Mouse (Mus musculus): ENCODE results near the gene Slc30a9. TPM values are rescaled to one million over a fixed set of nuclear protein-coding genes. Genes with fewer than 3 reads are reported as not detected.

Slc30a9 gene
- polyA plus RNA-seq, 1 experiment from 2014 or later, result 68.0 TPM

DNA sequence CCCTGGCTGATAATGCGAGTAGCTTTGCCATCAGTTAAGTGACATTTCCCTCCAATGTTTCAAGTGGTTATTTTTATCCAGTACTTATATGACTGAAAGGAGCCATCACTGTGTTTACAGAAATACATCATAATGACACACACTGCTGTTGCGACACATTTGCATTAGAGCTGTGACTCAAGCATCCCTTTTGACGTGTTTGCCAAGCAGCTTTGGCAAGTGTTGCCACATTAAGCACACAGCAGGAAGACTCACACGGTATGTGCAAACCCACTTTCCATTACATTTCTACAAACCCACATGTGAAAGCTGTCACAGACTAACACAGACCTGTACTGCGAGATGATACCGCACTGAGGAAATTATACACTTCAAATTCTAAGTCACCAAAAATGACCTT is 87.2 kb downstream of the Slc30a9 start:
- no peaks in the 10 kb centered on the region for H3K4me1 ChIP-seq (ENCODE audit: insufficient read depth, low read depth, low read length)
- H3K9ac ChIP-seq (replicated peaks; ENCODE audit: low read depth), result no peak overlapping the region
- DNase-seq (ENCODE audit: low spot score), result peak; percentile 88
- TF ChIP-seq CTCF (IDR thresholded peaks at IDR 0.05) (no peak), EP300 (IDR thresholded peaks at IDR 0.05) (peak; percentile 65)
- H3K36me3 ChIP-seq (ENCODE audit: insufficient read depth, low read length), result peaks cover 8% of the 10 kb centered on the region; the same call in 1 of the 2 replicates
- 52% methylated on average over 6 of the region's 6 CpGs for WGBS
- no peak overlapping the region for H3K27ac ChIP-seq (ENCODE audit: low read length)
- H3K9me3 ChIP-seq (ENCODE audit: low read length), result no peaks in the 10 kb centered on the region
- no peak overlapping the region for H3K4me3 ChIP-seq (ENCODE audit: low read depth, low read length)
- H3K27me3 ChIP-seq (replicated peaks; ENCODE audit: insufficient read depth, low read length), result no peaks in the 10 kb centered on the region
- peak; percentile 84 for ATAC-seq
- H3K4me2 ChIP-seq (replicated peaks; ENCODE audit: low read depth, low read length), result no peak overlapping the region

DNA sequence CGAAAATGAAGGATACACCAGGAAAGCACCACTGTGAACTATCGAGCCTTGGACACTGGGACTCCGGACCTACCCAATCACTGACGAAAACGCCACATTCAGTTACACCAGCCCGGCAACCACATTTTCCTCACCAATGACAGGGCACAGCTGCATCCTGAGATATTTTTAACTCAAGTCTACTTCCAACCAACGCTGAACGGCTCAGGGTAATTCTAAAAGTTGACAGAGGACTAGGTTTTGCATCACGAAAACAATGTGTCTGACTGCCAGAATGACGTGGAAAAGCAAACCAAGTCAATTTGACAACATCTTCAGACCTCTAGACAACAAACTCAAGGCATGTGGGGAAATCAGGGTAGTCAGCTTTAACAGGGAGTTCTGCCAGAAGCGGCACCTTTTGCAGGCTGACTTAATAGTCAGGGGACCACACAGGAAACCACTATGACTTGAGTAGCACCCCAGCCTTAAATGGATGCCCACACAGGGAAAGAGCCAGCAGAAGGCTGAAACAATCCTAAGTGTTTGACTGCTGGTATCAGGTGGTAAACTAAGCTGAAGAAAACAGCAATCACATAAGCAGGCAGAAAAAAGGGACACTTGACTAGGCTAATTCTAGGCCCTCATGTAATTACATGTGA is 88.6 kb downstream of the Slc30a9 start:
- peak; percentile 32 for DNase-seq (ENCODE audit: low spot score)

GRCm38 (mm10) chr5:67397186-67397585 is 90.4 kb downstream of the Slc30a9 start:
- Histone ChIP-seq H3K27me3 (replicated peaks; ENCODE audit: insufficient read depth, low read length) (no peaks in the 10 kb centered on the region), H3K9ac (replicated peaks; ENCODE audit: low read depth) (no peak overlapping the region), H3K27ac (ENCODE audit: low read length) (no peak overlapping the region), H3K9me3 (ENCODE audit: low read length) (no peaks in the 10 kb centered on the region), H3K4me1 (ENCODE audit: insufficient read depth, low read depth, low read length) (no peaks in the 10 kb centered on the region), H3K36me3 (ENCODE audit: insufficient read depth, low read length) (peaks cover 10% of the 10 kb centered on the region; the same call in 1 of the 2 replicates), H3K4me3 (ENCODE audit: low read depth, low read length) (no peak overlapping the region), H3K4me2 (replicated peaks; ENCODE audit: low read depth, low read length) (no peak overlapping the region)
- ATAC-seq (no peak), DNase-seq (ENCODE audit: low spot score) (no peak)
- WGBS, result 90% methylated on average over 14 of the region's 14 CpGs
- TF ChIP-seq EP300 (IDR thresholded peaks at IDR 0.05) (no peak), CTCF (IDR thresholded peaks at IDR 0.05) (no peak)

More for the DNA sequence above, 88.6 kb downstream of the Slc30a9 start:
- TF ChIP-seq EP300 (IDR thresholded peaks at IDR 0.05), result no peak
- TF ChIP-seq CTCF (IDR thresholded peaks at IDR 0.05), result no peak
- ATAC-seq, result no peak
- Histone ChIP-seq H3K9me3 (ENCODE audit: low read length) (no peaks in the 10 kb centered on the region), H3K9ac (replicated peaks; ENCODE audit: low read depth) (no peak overlapping the region), H3K27ac (ENCODE audit: low read length) (no peak overlapping the region), H3K4me1 (ENCODE audit: insufficient read depth, low read depth, low read length) (no peaks in the 10 kb centered on the region), H3K36me3 (ENCODE audit: insufficient read depth, low read length) (peaks cover 10% of the 10 kb centered on the region; the same call in 1 of the 2 replicates), H3K27me3 (replicated peaks; ENCODE audit: insufficient read depth, low read length) (no peaks in the 10 kb centered on the region), H3K4me3 (ENCODE audit: low read depth, low read length) (no peak overlapping the region), H3K4me2 (replicated peaks; ENCODE audit: low read depth, low read length) (no peak overlapping the region)
- 65% methylated on average over 11 of the region's 11 CpGs for WGBS

DNA sequence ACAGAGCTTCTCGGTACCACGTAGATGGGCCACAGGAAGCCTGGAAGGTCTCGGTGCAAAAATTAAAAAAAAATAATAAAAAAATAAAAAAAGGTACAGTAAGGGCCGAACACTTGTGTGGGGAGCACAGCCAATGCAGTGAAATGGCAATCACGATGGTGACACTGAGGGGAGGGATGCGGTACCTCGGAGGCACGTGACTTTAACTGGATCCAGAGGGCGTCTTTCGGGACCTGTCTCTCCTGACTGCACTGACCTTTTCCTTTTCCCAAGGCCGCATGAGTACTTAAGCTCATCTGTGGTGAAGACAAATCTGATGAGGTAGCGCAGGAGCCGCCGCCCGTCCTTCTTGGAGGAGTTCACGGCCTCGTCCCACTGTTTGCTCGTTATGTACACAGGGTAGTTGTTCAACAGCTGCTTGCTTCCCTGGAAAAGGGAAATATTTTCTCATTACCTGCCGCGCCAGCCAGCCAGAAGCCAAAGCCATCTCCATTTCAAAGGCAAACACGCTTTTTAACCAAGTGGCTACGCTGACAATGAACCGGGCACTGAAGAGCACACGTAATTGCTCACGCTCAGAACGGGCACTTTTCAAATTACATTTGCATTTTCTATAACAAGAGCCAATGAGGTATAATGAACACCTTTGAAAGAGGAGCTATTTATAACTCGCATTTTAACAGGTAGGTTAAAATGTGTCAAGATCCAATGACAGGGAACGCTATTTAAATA is 93.3 kb downstream of the Slc30a9 start:
- Histone ChIP-seq H3K4me2 (replicated peaks; ENCODE audit: low read depth, low read length) (no peak overlapping the region), H3K36me3 (ENCODE audit: insufficient read depth, low read length) (peaks cover 10% of the 10 kb centered on the region; the same call in 1 of the 2 replicates), H3K9ac (replicated peaks; ENCODE audit: low read depth) (no peak overlapping the region), H3K27me3 (replicated peaks; ENCODE audit: insufficient read depth, low read length) (no peaks in the 10 kb centered on the region), H3K4me3 (ENCODE audit: low read depth, low read length) (no peak overlapping the region), H3K9me3 (ENCODE audit: low read length) (no peaks in the 10 kb centered on the region), H3K27ac (ENCODE audit: low read length) (no peak overlapping the region), H3K4me1 (ENCODE audit: insufficient read depth, low read depth, low read length) (no peaks in the 10 kb centered on the region)
- DNase-seq (ENCODE audit: low spot score) (no peak), ATAC-seq (no peak)
- TF ChIP-seq CTCF (IDR thresholded peaks at IDR 0.05), result no peak
- TF ChIP-seq EP300 (IDR thresholded peaks at IDR 0.05), result no peak
- 84% methylated on average over 28 of the region's 28 CpGs for WGBS

DNA sequence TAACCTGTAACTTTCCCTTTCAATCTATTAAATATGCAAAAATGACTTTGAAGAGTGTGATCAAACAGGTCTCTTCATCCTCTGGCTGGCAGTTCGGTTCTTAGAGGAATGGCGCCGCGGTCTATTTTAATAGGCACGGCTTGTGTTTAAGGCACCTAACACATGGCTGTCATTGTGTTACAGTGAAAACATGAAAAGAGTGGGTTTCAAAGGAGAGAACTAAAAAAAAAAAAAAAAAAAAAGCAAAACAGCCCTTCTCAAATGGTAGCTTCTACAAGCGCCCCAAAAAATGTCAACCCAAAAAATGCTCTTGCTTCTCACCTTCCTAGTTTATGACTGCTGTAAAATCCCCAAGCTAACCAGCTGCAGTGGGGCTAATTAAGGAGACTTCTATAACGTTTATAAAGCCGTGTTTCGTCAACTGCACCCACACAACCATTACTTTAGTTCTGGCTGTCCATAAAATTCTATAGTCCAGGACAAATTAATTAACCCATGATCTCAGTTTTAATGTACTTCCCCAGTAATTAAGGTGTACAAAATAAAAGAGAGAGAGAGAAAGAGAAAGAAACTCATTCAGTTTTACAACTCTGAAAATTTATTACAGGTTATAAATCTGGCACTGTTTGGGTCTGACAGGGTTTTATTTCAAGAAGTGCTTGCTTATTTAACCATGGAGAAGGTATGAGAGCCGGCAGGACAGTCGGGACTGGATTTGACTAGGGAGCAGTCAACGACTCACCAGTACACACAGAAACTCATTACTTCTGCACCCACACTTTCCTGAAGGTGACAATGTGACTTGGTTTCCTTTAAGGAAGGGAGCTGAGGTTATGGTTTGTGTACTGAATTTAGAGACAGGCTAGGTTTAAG is 94.1 kb downstream of the Slc30a9 start:
- TF ChIP-seq CTCF (IDR thresholded peaks at IDR 0.05), result no peak
- TF ChIP-seq EP300 (IDR thresholded peaks at IDR 0.05), result no peak
- Histone ChIP-seq H3K4me3 (ENCODE audit: low read depth, low read length) (no peak overlapping the region), H3K4me1 (ENCODE audit: insufficient read depth, low read depth, low read length) (no peaks in the 10 kb centered on the region), H3K27me3 (replicated peaks; ENCODE audit: insufficient read depth, low read length) (no peaks in the 10 kb centered on the region), H3K36me3 (ENCODE audit: insufficient read depth, low read length) (peaks cover 10% of the 10 kb centered on the region; the same call in 1 of the 2 replicates), H3K27ac (ENCODE audit: low read length) (no peak overlapping the region), H3K9me3 (ENCODE audit: low read length) (no peaks in the 10 kb centered on the region), H3K9ac (replicated peaks; ENCODE audit: low read depth) (no peak overlapping the region), H3K4me2 (replicated peaks; ENCODE audit: low read depth, low read length) (no peak overlapping the region)
- ATAC-seq, result no peak
- 77% methylated on average over 12 of the region's 12 CpGs for WGBS
- no peak for DNase-seq (ENCODE audit: low spot score)

DNA sequence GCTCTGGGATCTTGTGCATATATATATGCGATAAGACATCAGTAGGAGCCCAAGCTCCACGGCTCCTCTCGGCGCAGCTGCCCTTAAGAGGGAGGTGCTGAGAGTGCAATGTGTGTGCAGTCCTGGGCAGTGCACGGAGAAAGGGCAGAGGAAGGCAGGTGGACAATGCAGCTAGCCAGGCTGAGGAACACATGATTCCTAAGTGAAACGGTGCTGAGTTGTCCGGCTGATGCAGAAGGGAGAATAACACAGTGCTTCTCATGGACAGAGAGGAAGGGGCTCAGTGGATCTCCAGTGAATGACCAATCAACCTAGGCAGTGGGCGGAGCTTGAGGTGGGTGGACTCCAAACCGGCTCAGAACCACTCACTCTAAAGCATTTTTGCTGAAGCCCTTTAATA is 94.9 kb downstream of the Slc30a9 start:
- TF ChIP-seq EP300 (IDR thresholded peaks at IDR 0.05), result no peak
- TF ChIP-seq CTCF (IDR thresholded peaks at IDR 0.05), result no peak
- no peak overlapping the region for H3K9ac ChIP-seq (replicated peaks; ENCODE audit: low read depth)
- DNase-seq (ENCODE audit: low spot score) (no peak), ATAC-seq (no peak)
- H3K9me3 ChIP-seq (ENCODE audit: low read length), result no peaks in the 10 kb centered on the region
- H3K4me3 ChIP-seq (ENCODE audit: low read depth, low read length), result no peak overlapping the region
- no peak overlapping the region for H3K27ac ChIP-seq (ENCODE audit: low read length)
- H3K36me3 ChIP-seq (ENCODE audit: insufficient read depth, low read length), result peaks cover 10% of the 10 kb centered on the region; the same call in 1 of the 2 replicates
- WGBS, result 71% methylated on average over 9 of the region's 9 CpGs
- H3K27me3 ChIP-seq (replicated peaks; ENCODE audit: insufficient read depth, low read length), result no peaks in the 10 kb centered on the region
- no peak overlapping the region for H3K4me2 ChIP-seq (replicated peaks; ENCODE audit: low read depth, low read length)
- H3K4me1 ChIP-seq (ENCODE audit: insufficient read depth, low read depth, low read length), result no peaks in the 10 kb centered on the region

All from lung, postnatal 0 days (tissue).